Comparison of ENCODE assay signal across 11 mouse cellular contexts in the genomic region with DNA sequence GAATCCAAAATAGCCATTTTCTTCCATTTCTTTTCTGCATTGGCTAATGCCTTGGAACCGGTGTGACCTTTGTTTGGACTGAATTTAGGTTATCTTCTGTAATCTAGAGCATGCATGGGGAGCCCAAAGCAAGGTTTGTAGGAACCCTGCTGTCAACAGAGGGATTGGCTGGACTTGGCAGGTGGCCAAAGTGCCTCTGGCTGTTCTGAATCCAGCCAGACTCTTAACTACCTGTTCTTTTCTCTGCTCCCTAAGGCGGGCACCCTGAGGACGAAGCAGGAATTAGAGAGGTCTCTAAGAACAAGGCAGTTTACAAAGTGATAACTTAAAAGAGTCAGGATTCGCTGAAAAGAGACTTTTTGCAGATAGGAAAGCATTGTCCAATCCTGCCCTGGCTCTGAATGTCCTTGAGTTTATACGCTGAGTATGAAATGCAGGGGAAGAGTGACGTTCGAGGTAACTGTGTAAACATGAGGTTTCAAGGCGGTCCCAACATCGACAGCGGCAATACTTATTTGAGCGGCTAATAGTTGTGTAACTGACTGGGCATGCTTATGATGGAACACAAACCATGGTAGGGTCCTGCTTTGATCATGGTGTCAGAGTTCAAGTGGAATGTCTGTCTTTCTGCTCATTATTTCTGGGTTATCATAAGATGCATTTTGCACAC. TPM values are rescaled to one million over a fixed set of nuclear protein-coding genes. Genes with fewer than 3 reads are reported as not detected.
DNase-seq lines count a peak whose midpoint lies in the region; ATAC-seq lines count a peak whose summit lies in the region.
"Had no signal": no experiment of that assay in that cellular context is flagged by ENCODE, and none has a peak within 500 bp of the region (broad histone marks: within the 10 kb centered on the region; RNA-seq: fewer than 3 reads in every experiment).

No protein-coding gene starts in this region.

- peak; percentile 6 for DNase-seq in kidney, adult 11 months
- DNase-seq in midbrain, embryonic 14.5 days, result peak; percentile 40
- DNase-seq in cerebellum, postnatal 10 days, result peak; percentile 33 to 42
- peak; percentile 65 for DNase-seq in testis, postnatal 10 days (ENCODE audit: low spot score)
- no peak for DNase-seq in thymus, postnatal 36 days
- DNase-seq: layer of hippocampus, adult 9-11 months; right cerebral cortex, postnatal 14 days; thymus, adult 2 months had no signal

- H3K9ac ChIP-seq in kidney, embryonic 16.5 days (replicated peaks; ENCODE audit: low read length), result no peak overlapping the region
- H3K9ac ChIP-seq in midbrain, embryonic 14.5 days (replicated peaks; ENCODE audit: low read length), result no peak overlapping the region
- H3K9ac ChIP-seq in midbrain, embryonic 13.5 days (replicated peaks), result no peak overlapping the region
- H3K9ac ChIP-seq: forebrain, embryonic 12.5 days had no signal

- no peak overlapping the region for H3K4me3 ChIP-seq in kidney, embryonic 16.5 days (ENCODE audit: low read length)
- H3K4me3 ChIP-seq in midbrain, embryonic 14.5 days (replicated peaks; ENCODE audit: low read depth, low read length), result no peak overlapping the region
- no peak overlapping the region for H3K4me3 ChIP-seq in midbrain, embryonic 13.5 days (replicated peaks)
- H3K4me3 ChIP-seq: forebrain, embryonic 12.5 days had no signal

- H3K27ac ChIP-seq in kidney, embryonic 16.5 days (ENCODE audit: low read length), result no peak overlapping the region
- H3K27ac ChIP-seq in midbrain, embryonic 14.5 days (replicated peaks; ENCODE audit: low read depth, low read length), result no peak overlapping the region
- no peak overlapping the region for H3K27ac ChIP-seq in midbrain, embryonic 13.5 days
- H3K27ac ChIP-seq: forebrain, embryonic 12.5 days had no signal

- no peak overlapping the region for H3K4me2 ChIP-seq in kidney, embryonic 16.5 days (replicated peaks; ENCODE audit: low read depth, low read length)
- H3K4me2 ChIP-seq in midbrain, embryonic 14.5 days (ENCODE audit: low read length), result no peak overlapping the region
- no peak overlapping the region for H3K4me2 ChIP-seq in midbrain, embryonic 13.5 days (replicated peaks)
- H3K4me2 ChIP-seq: forebrain, embryonic 12.5 days had no signal

- ATAC-seq in kidney, embryonic 16.5 days (ENCODE audit: low FRiP score, low TSS enrichment), result no peak
- no peak for ATAC-seq in midbrain, embryonic 14.5 days (ENCODE audit: low FRiP score, low TSS enrichment)
- ATAC-seq in midbrain, embryonic 13.5 days, result no peak

- H3K4me1 ChIP-seq in kidney, embryonic 16.5 days (ENCODE audit: insufficient read depth, low read length), result no peaks in the 10 kb centered on the region
- no peaks in the 10 kb centered on the region; the same call in 1 of the 2 replicates for H3K4me1 ChIP-seq in midbrain, embryonic 14.5 days (ENCODE audit: control insufficient read depth, insufficient read depth, low read length)
- 0 out of 2 replicates have a peak, but pooled peaks cover 4% of the 10 kb centered on the region for H3K4me1 ChIP-seq in midbrain, embryonic 13.5 days (replicated peaks)

- no peaks in the 10 kb centered on the region for H3K9me3 ChIP-seq in kidney, embryonic 16.5 days (ENCODE audit: low read length)
- no peaks in the 10 kb centered on the region for H3K9me3 ChIP-seq in midbrain, embryonic 14.5 days (ENCODE audit: control insufficient read depth, low read length)
- H3K9me3 ChIP-seq in midbrain, embryonic 13.5 days, result no peaks in the 10 kb centered on the region
- H3K9me3 ChIP-seq: forebrain, embryonic 12.5 days had no signal

- H3K27me3 ChIP-seq in kidney, embryonic 16.5 days (ENCODE audit: insufficient read depth, low read length), result no peaks in the 10 kb centered on the region
- no peaks in the 10 kb centered on the region for H3K27me3 ChIP-seq in midbrain, embryonic 14.5 days (ENCODE audit: control insufficient read depth, insufficient read depth, low read length)
- H3K27me3 ChIP-seq in midbrain, embryonic 13.5 days, result no peaks in the 10 kb centered on the region
- H3K27me3 ChIP-seq: forebrain, embryonic 12.5 days had no signal

- H3K36me3 ChIP-seq in kidney, embryonic 16.5 days (ENCODE audit: insufficient read depth, low read length), result no peaks in the 10 kb centered on the region
- no peaks in the 10 kb centered on the region for H3K36me3 ChIP-seq in midbrain, embryonic 14.5 days (ENCODE audit: control insufficient read depth, insufficient read depth, low read length)
- H3K36me3 ChIP-seq in midbrain, embryonic 13.5 days, result no peaks in the 10 kb centered on the region
- H3K36me3 ChIP-seq: forebrain, embryonic 12.5 days had no signal

- 78% methylated on average over 11 of the region's 11 CpGs for WGBS in kidney, embryonic 16.5 days
- WGBS in midbrain, embryonic 14.5 days, result 79% methylated on average over 11 of the region's 11 CpGs
- 82% methylated on average over 11 of the region's 11 CpGs for WGBS in midbrain, embryonic 13.5 days

RNA-seq across cellular contexts. Expression of a gene that starts 54.5 kb away (rescaled TPM):
- polyA plus RNA-seq in kidney, embryonic 16.5 days (2015; fragmentation: Nextera tagmentation; extraction: Ambion mirVana), result 1.0 and 1.2 TPM in 2 replicates
- 0.74 TPM in 2 replicates for polyA plus RNA-seq in midbrain, embryonic 14.5 days (2014; fragmentation: Nextera tagmentation; extraction: Ambion mirVana)
- 0.19 and 0.51 TPM in 2 replicates for polyA plus RNA-seq in midbrain, embryonic 13.5 days (2015; fragmentation: Nextera tagmentation; extraction: Ambion mirVana)
- polyA plus RNA-seq: forebrain, embryonic 12.5 days had no signal

Comparison
In these comparisons a context has a peak if more than half of its experiments do, and no peak if none do; other contexts are left out.
1. DNase-seq: peak in kidney, adult 11 months (single experiment), midbrain, embryonic 14.5 days (single experiment), cerebellum, postnatal 10 days (2 of 2) and testis, postnatal 10 days (single experiment); none in thymus, postnatal 36 days (0 of 2).